8 mouse cellular contexts compared by ENCODE assay signal in the genomic region with DNA sequence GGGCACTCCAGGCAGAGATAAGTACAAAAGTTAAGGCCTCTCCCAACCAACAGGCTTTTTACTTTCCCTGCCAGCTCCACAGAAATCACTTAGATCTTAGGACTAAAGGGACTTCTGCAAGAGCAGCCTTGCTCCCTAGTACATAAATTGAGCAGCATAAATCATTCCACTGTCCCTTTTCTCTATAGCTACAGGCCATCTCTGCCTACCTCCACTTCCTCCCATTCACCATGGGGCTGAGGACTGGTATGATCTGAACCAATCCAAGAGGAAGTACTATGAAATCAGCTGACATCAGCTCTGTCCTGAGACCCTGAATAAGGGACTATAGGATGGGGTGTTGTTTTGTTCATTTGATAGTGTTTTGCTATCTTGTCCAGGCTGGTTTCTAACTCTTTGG. TPM values are rescaled to one million over a fixed set of nuclear protein-coding genes. Genes with fewer than 3 reads are reported as not detected.
DNase-seq lines count a peak whose midpoint lies in the region; ATAC-seq and TF ChIP-seq lines count a peak whose summit lies in the region.

No protein-coding gene starts in this region.

- peak overlapping the region; percentile 87 for H3K27ac ChIP-seq in heart, embryonic 16.5 days (ENCODE audit: low read length)
- H3K27ac ChIP-seq in brown adipose tissue, adult 24 weeks (replicated peaks; ENCODE audit: low read depth, low read length), result peak overlapping the region; percentile 20
- peak overlapping the region; percentile 86 for H3K27ac ChIP-seq in hindbrain, postnatal 0 days
- H3K27ac ChIP-seq in midbrain, embryonic 15.5 days, result peak overlapping the region; percentile 79

- no peaks in the 10 kb centered on the region for H3K9me3 ChIP-seq in heart, embryonic 16.5 days (replicated peaks; ENCODE audit: control insufficient read depth, low read length)
- no peaks in the 10 kb centered on the region for H3K9me3 ChIP-seq in hindbrain, postnatal 0 days (ENCODE audit: low read length)
- H3K9me3 ChIP-seq in midbrain, embryonic 15.5 days, result no peaks in the 10 kb centered on the region

- no peak for ATAC-seq in heart, embryonic 16.5 days (replicated peaks; ENCODE audit: extremely low read depth, insufficient read depth, low FRiP score)
- ATAC-seq in hindbrain, postnatal 0 days, result peak; percentile 19
- ATAC-seq in midbrain, embryonic 15.5 days (replicated peaks), result peak; percentile 73
- no peak; the same call in 1 of the 2 replicates for ATAC-seq in frontal cortex, adult (ENCODE audit: low TSS enrichment)

- H3K9ac ChIP-seq in heart, embryonic 16.5 days (ENCODE audit: low read length), result peak overlapping the region; percentile 34
- peak overlapping the region; percentile 29 for H3K9ac ChIP-seq in hindbrain, postnatal 0 days (replicated peaks; ENCODE audit: low read length)
- H3K9ac ChIP-seq in midbrain, embryonic 15.5 days, result peak overlapping the region; percentile 10; the same call in 1 of the 2 replicates

- H3K4me1 ChIP-seq in heart, embryonic 16.5 days (ENCODE audit: control insufficient read depth, insufficient read depth, low read length), result peaks cover 81% of the 10 kb centered on the region
- H3K4me1 ChIP-seq in brown adipose tissue, adult 24 weeks (ENCODE audit: control insufficient read depth, insufficient read depth, insufficient read length, low read length), result peaks cover 28% of the 10 kb centered on the region
- H3K4me1 ChIP-seq in hindbrain, postnatal 0 days (ENCODE audit: insufficient read depth, low read length), result peaks cover 42% of the 10 kb centered on the region
- peaks cover 83% of the 10 kb centered on the region for H3K4me1 ChIP-seq in midbrain, embryonic 15.5 days

- H3K36me3 ChIP-seq in heart, embryonic 16.5 days (ENCODE audit: control insufficient read depth, insufficient read depth), result no peaks in the 10 kb centered on the region
- H3K36me3 ChIP-seq in hindbrain, postnatal 0 days (ENCODE audit: insufficient read depth, low read length), result no peaks in the 10 kb centered on the region
- H3K36me3 ChIP-seq in midbrain, embryonic 15.5 days (replicated peaks), result no peaks in the 10 kb centered on the region

- no peak for TF ChIP-seq CTCF in hindbrain, postnatal 0 days (IDR thresholded peaks at IDR 0.05; ENCODE audit: low read depth)

- no peaks in the 10 kb centered on the region for H3K27me3 ChIP-seq in heart, embryonic 16.5 days (ENCODE audit: control insufficient read depth, insufficient read depth, low read length)
- H3K27me3 ChIP-seq in hindbrain, postnatal 0 days (ENCODE audit: insufficient read depth, low read length), result no peaks in the 10 kb centered on the region
- H3K27me3 ChIP-seq in midbrain, embryonic 15.5 days (replicated peaks), result no peaks in the 10 kb centered on the region

- no peak for DNase-seq in heart, postnatal 36 days
- no peak for DNase-seq in hindbrain, postnatal 0 days (ENCODE audit: low spot score)
- no peak for DNase-seq in cerebellum, adult 11 months
- DNase-seq in urinary bladder, postnatal 14 days (ENCODE audit: low spot score), result no peak

- peak overlapping the region; percentile 23 for H3K4me3 ChIP-seq in heart, embryonic 16.5 days (ENCODE audit: low read length)
- H3K4me3 ChIP-seq in brown adipose tissue, adult 24 weeks (ENCODE audit: insufficient read depth, low read depth, low read length), result no peak overlapping the region
- no peak overlapping the region for H3K4me3 ChIP-seq in hindbrain, postnatal 0 days (ENCODE audit: low read length)
- 0 out of 2 replicates have a peak overlapping the region, but pooled peaks have one; percentile 12 for H3K4me3 ChIP-seq in midbrain, embryonic 15.5 days

- H3K4me2 ChIP-seq in heart, embryonic 16.5 days (ENCODE audit: low read depth, low read length), result peak overlapping the region; percentile 61
- H3K4me2 ChIP-seq in hindbrain, postnatal 0 days (ENCODE audit: low read depth, low read length), result peak overlapping the region; percentile 44
- H3K4me2 ChIP-seq in midbrain, embryonic 15.5 days, result peak overlapping the region; percentile 44

- intact Hi-C loops in heart, postnatal 36 days (cut with DNase I), result loop anchor here (1.0 kb wide), 1 partner anchor 21 kb away; no protein-coding TSS in a partner anchor

RNA-seq across cellular contexts. Expression of a gene that starts 26.4 kb away (rescaled TPM):
- polyA plus RNA-seq in heart, embryonic 16.5 days (2015; fragmentation: Nextera tagmentation; extraction: Ambion mirVana), result 18.8 and 20.0 TPM in 2 replicates
- 10 to 100 TPM; 37.7 to 42.1 TPM for total RNA-seq in heart, postnatal 36 days (2021)
- polyA plus RNA-seq in brown adipose tissue, adult 24 weeks (2012; ENCODE audit: insufficient read depth, insufficient read length, missing spikeins), result 13.5 and 18.7 TPM in 2 replicates
- total RNA-seq in hindbrain, postnatal 0 days (2014; rRNA removed), result 54.1 and 59.1 TPM in 2 replicates
- polyA plus RNA-seq in hindbrain, postnatal 0 days (2015; fragmentation: Nextera tagmentation; extraction: Ambion mirVana), result 17.6 and 17.7 TPM in 2 replicates
- polyA plus RNA-seq in midbrain, embryonic 15.5 days (2015; fragmentation: Nextera tagmentation; extraction: Ambion mirVana), result 37.9 and 39.3 TPM in 2 replicates

RNA-seq across cellular contexts. Expression of a gene that starts 57.7 kb away (rescaled TPM):
- 13.9 and 16.7 TPM in 2 replicates for polyA plus RNA-seq in heart, embryonic 16.5 days (2015; fragmentation: Nextera tagmentation; extraction: Ambion mirVana)
- 10 to 100 TPM; 10.8 to 11.3 TPM for total RNA-seq in heart, postnatal 36 days (2021)
- polyA plus RNA-seq in brown adipose tissue, adult 24 weeks (2012; ENCODE audit: insufficient read depth, insufficient read length, missing spikeins), result 4.6 and 5.9 TPM in 2 replicates
- total RNA-seq in hindbrain, postnatal 0 days (2014; rRNA removed), result 11.3 and 13.4 TPM in 2 replicates
- 13.0 and 14.0 TPM in 2 replicates for polyA plus RNA-seq in hindbrain, postnatal 0 days (2015; fragmentation: Nextera tagmentation; extraction: Ambion mirVana)
- polyA plus RNA-seq in midbrain, embryonic 15.5 days (2015; fragmentation: Nextera tagmentation; extraction: Ambion mirVana), result 16.0 and 16.2 TPM in 2 replicates

Comparison
In these comparisons a context has a peak if more than half of its experiments do, and no peak if none do; other contexts are left out.
1. ATAC-seq: peak in hindbrain, postnatal 0 days (single experiment) and midbrain, embryonic 15.5 days (single experiment); none in heart, embryonic 16.5 days (single experiment) and frontal cortex, adult (single experiment).
2. H3K27ac ChIP-seq: peak in every context shown above with its lines; median percentile 87 in heart, embryonic 16.5 days; 86 in hindbrain, postnatal 0 days; 79 in midbrain, embryonic 15.5 days; 20 in brown adipose tissue, adult 24 weeks.
3. H3K4me3 ChIP-seq: peak in heart, embryonic 16.5 days (single experiment) and midbrain, embryonic 15.5 days (single experiment); none in brown adipose tissue, adult 24 weeks (single experiment) and hindbrain, postnatal 0 days (single experiment).
4. Peak in every context shown above with its lines, with median percentiles within 50 percentile points of each other: H3K4me2 ChIP-seq and H3K9ac ChIP-seq.